Mouse (Mus musculus): Measurements from ENCODE around the gene Gm13271. TPM values are rescaled to one million over a fixed set of nuclear protein-coding genes. Genes with fewer than 3 reads are reported as not detected.
"Not testable (repeated sequence)": the region's sequence is repeated elsewhere in the genome, so short reads cannot be mapped to it uniquely, and the experiment has no call there.

Gm13271 gene
- polyA plus RNA-seq, 1 experiment from 2014 or later: not detected

DNA sequence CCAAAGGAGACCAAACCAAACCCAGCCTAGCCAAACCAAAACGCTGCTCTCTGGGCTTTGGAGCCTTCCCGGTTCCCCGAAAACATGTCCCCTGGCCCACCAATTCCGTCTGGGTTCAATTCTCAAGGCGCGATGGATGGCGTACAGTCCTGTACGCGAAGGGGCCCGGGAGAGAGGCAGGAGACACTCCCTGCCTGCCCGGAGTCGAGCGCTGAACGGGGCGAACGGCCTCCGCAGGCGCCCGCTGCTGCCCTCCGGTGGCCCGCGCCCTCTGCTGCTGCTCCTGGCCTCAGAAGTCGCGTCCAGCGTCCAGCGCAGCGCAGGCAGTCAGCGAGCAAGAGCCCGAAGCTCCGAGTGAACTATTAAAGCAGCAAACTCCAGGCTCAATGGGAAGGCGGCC, 27.7 kb downstream of the Gm13271 start:
- not testable (repeated sequence) for DNase-seq (ENCODE audit: low spot score); H3K4me1 ChIP-seq (replicated peaks; ENCODE audit: control insufficient read depth, insufficient read depth); H3K9ac ChIP-seq (ENCODE audit: low read length); H3K9me3 ChIP-seq (ENCODE audit: control insufficient read depth, low read length); ATAC-seq (ENCODE audit: low FRiP score, low TSS enrichment); H3K27ac ChIP-seq (replicated peaks); H3K27me3 ChIP-seq (ENCODE audit: control insufficient read depth, insufficient read depth, low read length); H3K4me3 ChIP-seq (ENCODE audit: low read depth, low read length); H3K36me3 ChIP-seq (ENCODE audit: control insufficient read depth, insufficient read depth, low read length)
- WGBS: no CpG with 5 or more reads among the region's 31 CpGs
- peak; percentile 36 for TF ChIP-seq CTCF (IDR thresholded peaks at IDR 0.05; ENCODE audit: low read depth)
- H3K4me2 ChIP-seq (replicated peaks; ENCODE audit: low read depth): 0 out of 2 replicates have a peak overlapping the region, but pooled peaks have one; percentile 29

DNA sequence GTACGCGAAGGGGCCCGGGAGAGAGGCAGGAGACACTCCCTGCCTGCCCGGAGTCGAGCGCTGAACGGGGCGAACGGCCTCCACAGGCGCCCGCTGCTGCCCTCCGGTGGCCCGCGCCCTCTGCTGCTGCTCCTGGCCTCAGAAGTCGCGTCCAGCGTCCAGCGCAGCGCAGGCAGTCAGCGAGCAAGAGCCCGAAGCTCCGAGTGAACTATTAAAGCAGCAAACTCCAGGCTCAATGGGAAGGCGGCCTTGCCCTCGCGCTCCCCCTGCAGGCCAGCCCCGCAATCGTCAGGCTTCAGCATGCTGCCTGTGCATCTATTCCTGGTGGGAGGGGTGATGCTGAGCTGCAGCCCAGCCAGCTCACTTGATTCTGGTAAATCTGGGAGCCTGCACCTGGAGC, 30.7 kb downstream of the Gm13271 start, which contains the start of gene Gm13276:
Gene Gm13276 (plus strand): TSS at position 301 of the 400 bp plus-strand sequence.
- not testable (repeated sequence) for H3K27ac ChIP-seq (replicated peaks); ATAC-seq (ENCODE audit: low FRiP score, low TSS enrichment); H3K27me3 ChIP-seq (ENCODE audit: control insufficient read depth, insufficient read depth, low read length); H3K4me2 ChIP-seq (replicated peaks; ENCODE audit: low read depth); H3K4me1 ChIP-seq (replicated peaks; ENCODE audit: control insufficient read depth, insufficient read depth); DNase-seq (ENCODE audit: low spot score); H3K9ac ChIP-seq (ENCODE audit: low read length); H3K9me3 ChIP-seq (ENCODE audit: control insufficient read depth, low read length); H3K4me3 ChIP-seq (ENCODE audit: low read depth, low read length); H3K36me3 ChIP-seq (ENCODE audit: control insufficient read depth, insufficient read depth, low read length)
- no CpG with 5 or more reads among the region's 27 CpGs for WGBS

DNA sequence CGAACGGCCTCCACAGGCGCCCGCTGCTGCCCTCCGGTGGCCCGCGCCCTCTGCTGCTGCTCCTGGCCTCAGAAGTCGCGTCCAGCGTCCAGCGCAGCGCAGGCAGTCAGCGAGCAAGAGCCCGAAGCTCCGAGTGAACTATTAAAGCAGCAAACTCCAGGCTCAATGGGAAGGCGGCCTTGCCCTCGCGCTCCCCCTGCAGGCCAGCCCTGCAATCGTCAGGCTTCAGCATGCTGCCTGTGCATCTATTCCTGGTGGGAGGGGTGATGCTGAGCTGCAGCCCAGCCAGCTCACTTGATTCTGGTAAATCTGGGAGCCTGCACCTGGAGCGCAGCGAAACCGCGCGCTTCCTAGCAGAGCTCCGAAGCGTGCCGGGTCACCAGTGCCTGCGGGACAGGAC, 33.7 kb downstream of the Gm13271 start, which contains the start of gene Gm13277:
Gene Gm13277 (plus strand): TSS at position 231 of the 400 bp plus-strand sequence.
- not testable (repeated sequence) for H3K4me1 ChIP-seq (replicated peaks; ENCODE audit: control insufficient read depth, insufficient read depth); ATAC-seq (ENCODE audit: low FRiP score, low TSS enrichment); DNase-seq (ENCODE audit: low spot score); H3K9ac ChIP-seq (ENCODE audit: low read length); H3K4me3 ChIP-seq (ENCODE audit: low read depth, low read length); H3K9me3 ChIP-seq (ENCODE audit: control insufficient read depth, low read length); H3K4me2 ChIP-seq (replicated peaks; ENCODE audit: low read depth); H3K27me3 ChIP-seq (ENCODE audit: control insufficient read depth, insufficient read depth, low read length); H3K36me3 ChIP-seq (ENCODE audit: control insufficient read depth, insufficient read depth, low read length); H3K27ac ChIP-seq (replicated peaks)
- peak; percentile 59 for TF ChIP-seq CTCF (IDR thresholded peaks at IDR 0.05; ENCODE audit: low read depth)
- 0% methylated on average over 1 of the region's 28 CpGs for WGBS

DNA sequence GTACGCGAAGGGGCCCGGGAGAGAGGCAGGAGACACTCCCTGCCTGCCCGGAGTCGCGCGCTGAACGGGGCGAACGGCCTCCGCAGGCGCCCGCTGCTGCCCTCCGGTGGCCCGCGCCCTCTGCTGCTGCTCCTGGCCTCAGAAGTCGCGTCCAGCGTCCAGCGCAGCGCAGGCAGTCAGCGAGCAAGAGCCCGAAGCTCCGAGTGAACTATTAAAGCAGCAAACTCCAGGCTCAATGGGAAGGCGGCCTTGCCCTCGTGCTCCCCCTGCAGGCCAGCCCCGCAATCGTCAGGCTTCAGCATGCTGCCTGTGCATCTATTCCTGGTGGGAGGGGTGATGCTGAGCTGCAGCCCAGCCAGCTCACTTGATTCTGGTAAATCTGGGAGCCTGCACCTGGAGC, 36.6 kb downstream of the Gm13271 start, which contains the start of gene Gm13278:
Gene Gm13278 (plus strand): TSS at position 301 of the 400 bp plus-strand sequence.
- H3K36me3 ChIP-seq (ENCODE audit: control insufficient read depth, insufficient read depth, low read length); H3K4me3 ChIP-seq (ENCODE audit: low read depth, low read length); H3K27me3 ChIP-seq (ENCODE audit: control insufficient read depth, insufficient read depth, low read length); H3K4me2 ChIP-seq (replicated peaks; ENCODE audit: low read depth); H3K4me1 ChIP-seq (replicated peaks; ENCODE audit: control insufficient read depth, insufficient read depth); ATAC-seq (ENCODE audit: low FRiP score, low TSS enrichment); H3K9me3 ChIP-seq (ENCODE audit: control insufficient read depth, low read length); H3K27ac ChIP-seq (replicated peaks); H3K9ac ChIP-seq (ENCODE audit: low read length); DNase-seq (ENCODE audit: low spot score): not testable (repeated sequence)
- no CpG with 5 or more reads among the region's 28 CpGs for WGBS

DNA sequence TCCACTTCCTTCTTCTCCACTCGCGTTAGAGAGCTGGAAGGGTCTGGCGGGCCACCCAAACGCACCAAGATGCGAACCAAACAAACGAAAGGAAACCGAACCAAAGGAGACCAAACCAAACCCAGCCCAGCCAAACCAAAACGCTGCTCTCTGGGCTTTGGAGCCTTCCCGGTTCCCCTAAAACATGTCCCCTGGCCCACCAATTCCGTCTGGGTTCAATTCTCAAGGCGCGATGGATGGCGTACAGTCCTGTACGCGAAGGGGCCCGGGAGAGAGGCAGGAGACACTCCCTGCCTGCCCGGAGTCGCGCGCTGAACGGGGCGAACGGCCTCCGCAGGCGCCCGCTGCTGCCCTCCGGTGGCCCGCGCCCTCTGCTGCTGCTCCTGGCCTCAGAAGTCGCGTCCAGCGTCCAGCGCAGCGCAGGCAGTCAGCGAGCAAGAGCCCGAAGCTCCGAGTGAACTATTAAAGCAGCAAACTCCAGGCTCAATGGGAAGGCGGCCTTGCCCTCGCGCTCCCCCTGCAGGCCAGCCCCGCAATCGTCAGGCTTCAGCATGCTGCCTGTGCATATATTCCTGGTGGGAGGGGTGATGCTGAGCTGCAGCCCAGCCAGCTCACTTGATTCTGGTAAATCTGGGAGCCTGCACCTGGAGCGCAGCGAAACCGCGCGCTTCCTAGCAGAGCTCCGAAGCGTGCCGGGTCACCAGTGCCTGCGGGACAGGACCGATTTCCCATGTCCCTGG, 39.4 kb downstream of the Gm13271 start, which contains the start of gene Gm13275:
Gene Gm13275 (plus strand): TSS at position 552 of the 740 bp plus-strand sequence.
- H3K4me2 ChIP-seq (replicated peaks; ENCODE audit: low read depth); DNase-seq (ENCODE audit: low spot score); H3K27me3 ChIP-seq (ENCODE audit: control insufficient read depth, insufficient read depth, low read length); H3K9ac ChIP-seq (ENCODE audit: low read length); H3K27ac ChIP-seq (replicated peaks); H3K9me3 ChIP-seq (ENCODE audit: control insufficient read depth, low read length); H3K36me3 ChIP-seq (ENCODE audit: control insufficient read depth, insufficient read depth, low read length); H3K4me3 ChIP-seq (ENCODE audit: low read depth, low read length); ATAC-seq (ENCODE audit: low FRiP score, low TSS enrichment); H3K4me1 ChIP-seq (replicated peaks; ENCODE audit: control insufficient read depth, insufficient read depth): not testable (repeated sequence)
- WGBS: 0% methylated on average over 7 of the region's 52 CpGs
- peak; percentile 47 for TF ChIP-seq CTCF (IDR thresholded peaks at IDR 0.05; ENCODE audit: low read depth)

DNA sequence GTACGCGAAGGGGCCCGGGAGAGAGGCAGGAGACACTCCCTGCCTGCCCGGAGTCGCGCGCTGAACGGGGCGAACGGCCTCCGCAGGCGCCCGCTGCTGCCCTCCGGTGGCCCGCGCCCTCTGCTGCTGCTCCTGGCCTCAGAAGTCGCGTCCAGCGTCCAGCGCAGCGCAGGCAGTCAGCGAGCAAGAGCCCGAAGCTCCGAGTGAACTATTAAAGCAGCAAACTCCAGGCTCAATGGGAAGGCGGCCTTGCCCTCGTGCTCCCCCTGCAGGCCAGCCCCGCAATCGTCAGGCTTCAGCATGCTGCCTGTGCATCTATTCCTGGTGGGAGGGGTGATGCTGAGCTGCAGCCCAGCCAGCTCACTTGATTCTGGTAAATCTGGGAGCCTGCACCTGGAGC, 42.4 kb downstream of the Gm13271 start, which contains the start of gene Gm13279:
Gene Gm13279 (plus strand): TSS at position 301 of the 400 bp plus-strand sequence.
- H3K36me3 ChIP-seq (ENCODE audit: control insufficient read depth, insufficient read depth, low read length); DNase-seq (ENCODE audit: low spot score); H3K27ac ChIP-seq (replicated peaks); H3K4me3 ChIP-seq (ENCODE audit: low read depth, low read length); H3K27me3 ChIP-seq (ENCODE audit: control insufficient read depth, insufficient read depth, low read length); H3K9ac ChIP-seq (ENCODE audit: low read length); H3K4me2 ChIP-seq (replicated peaks; ENCODE audit: low read depth); H3K4me1 ChIP-seq (replicated peaks; ENCODE audit: control insufficient read depth, insufficient read depth); ATAC-seq (ENCODE audit: low FRiP score, low TSS enrichment); H3K9me3 ChIP-seq (ENCODE audit: control insufficient read depth, low read length): not testable (repeated sequence)
- WGBS: no CpG with 5 or more reads among the region's 28 CpGs

DNA sequence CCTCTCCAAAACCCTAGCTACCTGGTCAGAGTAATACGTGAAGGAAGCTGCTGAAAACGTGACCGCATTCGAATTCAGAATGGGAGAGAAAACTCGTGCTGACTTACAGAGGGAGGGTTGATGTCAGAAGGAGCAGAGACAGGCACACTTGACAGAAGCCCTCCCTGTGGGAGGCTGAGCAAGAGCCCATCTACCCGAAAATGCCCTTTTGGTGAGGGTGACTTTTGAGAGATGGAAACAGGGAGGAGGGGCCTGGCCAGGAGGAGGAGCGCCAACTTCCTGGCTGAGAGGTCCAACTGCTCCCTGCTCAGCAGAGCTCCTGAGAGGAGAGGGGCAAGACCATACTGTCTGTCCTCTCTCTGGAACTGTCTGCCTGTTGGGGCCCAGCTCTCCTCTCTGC, 44.7 kb downstream of the Gm13271 start, which contains the start of gene Gm13285:
Gene Gm13285 (plus strand): TSS at position 301 of the 400 bp plus-strand sequence.
- not testable (repeated sequence) for H3K9me3 ChIP-seq (ENCODE audit: control insufficient read depth, low read length)
- WGBS: 21% methylated on average over 2 of the region's 7 CpGs

DNA sequence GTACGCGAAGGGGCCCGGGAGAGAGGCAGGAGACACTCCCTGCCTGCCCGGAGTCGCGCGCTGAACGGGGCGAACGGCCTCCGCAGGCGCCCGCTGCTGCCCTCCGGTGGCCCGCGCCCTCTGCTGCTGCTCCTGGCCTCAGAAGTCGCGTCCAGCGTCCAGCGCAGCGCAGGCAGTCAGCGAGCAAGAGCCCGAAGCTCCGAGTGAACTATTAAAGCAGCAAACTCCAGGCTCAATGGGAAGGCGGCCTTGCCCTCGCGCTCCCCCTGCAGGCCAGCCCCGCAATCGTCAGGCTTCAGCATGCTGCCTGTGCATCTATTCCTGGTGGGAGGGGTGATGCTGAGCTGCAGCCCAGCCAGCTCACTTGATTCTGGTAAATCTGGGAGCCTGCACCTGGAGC, 48.3 kb downstream of the Gm13271 start, which contains the start of gene Gm13287:
Gene Gm13287 (plus strand): TSS at position 301 of the 400 bp plus-strand sequence.
- H3K9ac ChIP-seq (ENCODE audit: low read length); H3K4me2 ChIP-seq (replicated peaks; ENCODE audit: low read depth); ATAC-seq (ENCODE audit: low FRiP score, low TSS enrichment); H3K9me3 ChIP-seq (ENCODE audit: control insufficient read depth, low read length); H3K4me1 ChIP-seq (replicated peaks; ENCODE audit: control insufficient read depth, insufficient read depth); DNase-seq (ENCODE audit: low spot score); H3K27me3 ChIP-seq (ENCODE audit: control insufficient read depth, insufficient read depth, low read length); H3K27ac ChIP-seq (replicated peaks); H3K36me3 ChIP-seq (ENCODE audit: control insufficient read depth, insufficient read depth, low read length); H3K4me3 ChIP-seq (ENCODE audit: low read depth, low read length): not testable (repeated sequence)
- WGBS: no CpG with 5 or more reads among the region's 29 CpGs

More for the DNA sequence above, 44.7 kb downstream of the Gm13271 start, which contains the start of gene Gm13285:
- not testable (repeated sequence) for H3K36me3 ChIP-seq (ENCODE audit: control insufficient read depth, insufficient read depth, low read length); H3K9ac ChIP-seq (ENCODE audit: low read length); H3K4me1 ChIP-seq (replicated peaks; ENCODE audit: control insufficient read depth, insufficient read depth); H3K27ac ChIP-seq (replicated peaks); H3K4me3 ChIP-seq (ENCODE audit: low read depth, low read length); H3K27me3 ChIP-seq (ENCODE audit: control insufficient read depth, insufficient read depth, low read length); H3K4me2 ChIP-seq (replicated peaks; ENCODE audit: low read depth); ATAC-seq (ENCODE audit: low FRiP score, low TSS enrichment); DNase-seq (ENCODE audit: low spot score)

Data from stomach, postnatal 0 days (tissue).